Mouse (Mus musculus): ENCODE data around the gene Nle1.
A peak's percentile ranks its signal among the peaks of the same experiment; 100 is the strongest.

Gene Nle1

DNA sequence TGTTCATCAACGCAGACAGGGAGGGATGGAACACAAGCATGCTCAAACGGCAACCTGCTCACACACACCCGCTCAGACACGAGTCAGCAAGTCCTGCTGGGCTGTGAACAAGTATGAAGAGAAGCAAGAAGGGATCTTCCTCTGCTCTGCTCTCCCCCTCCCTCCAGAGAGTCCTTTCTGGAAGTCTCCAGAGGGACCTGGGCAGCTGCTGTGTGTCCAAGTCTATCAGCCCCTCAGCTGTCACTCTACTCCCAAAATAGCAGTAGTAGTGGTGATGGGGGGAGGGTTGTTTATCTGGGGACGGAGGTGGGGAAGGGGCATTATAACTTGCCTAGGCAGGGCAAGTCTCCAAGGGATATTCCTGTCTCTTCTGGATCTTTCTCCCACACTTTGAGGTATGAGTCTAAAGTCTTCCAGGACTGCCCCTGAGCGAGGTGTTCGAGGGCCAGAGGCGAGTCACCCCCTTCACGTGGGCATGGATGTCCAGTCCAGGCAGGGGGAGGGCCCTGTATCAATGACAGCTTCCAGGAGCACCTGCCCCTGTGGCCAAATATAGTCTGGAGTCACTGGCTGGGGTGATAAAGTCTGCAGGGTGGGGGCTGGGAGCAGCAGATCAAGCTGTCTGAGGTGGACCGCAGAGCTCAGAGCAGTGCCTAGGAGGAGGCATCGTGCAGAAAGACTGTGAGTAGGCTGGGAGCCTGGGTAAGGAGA is 2.6 kb upstream of the Nle1 start:
- no peak for DNase-seq

DNA sequence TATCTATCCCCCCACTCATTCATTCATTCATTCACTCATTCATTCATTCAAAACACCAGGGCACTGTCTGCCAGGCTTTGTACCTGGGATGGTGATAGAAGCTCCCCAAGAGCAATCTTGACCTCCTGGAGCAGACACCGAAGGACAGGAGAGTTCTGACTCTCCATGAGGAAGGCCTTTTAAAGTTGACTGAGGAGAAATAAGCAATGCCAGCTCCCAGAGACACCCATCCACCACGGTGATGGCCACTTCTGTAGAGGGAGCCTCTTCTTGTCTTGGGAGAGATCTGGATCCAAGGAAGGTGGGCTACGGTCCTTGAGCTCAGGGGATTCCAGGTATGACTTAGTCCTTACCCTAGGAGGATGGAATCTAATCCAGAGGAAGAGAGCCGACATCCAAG is 2.0 kb upstream of the Nle1 start, which contains the start of gene Unc45b:
Unc45b (plus strand) TSS at position 301 of the 400 bp plus-strand sequence.
- DNase-seq: no peak

DNA sequence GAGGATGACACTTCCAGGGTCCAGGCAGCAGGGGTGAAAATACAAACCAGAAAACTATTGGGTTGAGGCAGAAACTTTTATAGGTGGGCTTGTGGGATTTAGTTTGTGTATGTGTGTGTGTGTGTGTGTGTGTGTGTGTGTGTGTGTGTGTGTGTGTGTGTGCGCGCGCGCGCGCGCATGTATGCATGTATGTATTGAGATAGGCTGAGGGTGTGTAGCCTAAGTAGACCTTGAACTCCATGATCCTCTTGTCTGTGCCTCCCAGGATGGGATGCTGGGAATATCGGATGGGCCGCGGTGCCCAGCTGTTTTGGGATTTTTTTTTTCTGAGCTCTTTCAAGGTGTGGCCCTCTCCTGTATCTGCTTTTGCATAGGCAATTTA is 388 bp upstream of the Nle1 start:
- no peak for DNase-seq

DNA sequence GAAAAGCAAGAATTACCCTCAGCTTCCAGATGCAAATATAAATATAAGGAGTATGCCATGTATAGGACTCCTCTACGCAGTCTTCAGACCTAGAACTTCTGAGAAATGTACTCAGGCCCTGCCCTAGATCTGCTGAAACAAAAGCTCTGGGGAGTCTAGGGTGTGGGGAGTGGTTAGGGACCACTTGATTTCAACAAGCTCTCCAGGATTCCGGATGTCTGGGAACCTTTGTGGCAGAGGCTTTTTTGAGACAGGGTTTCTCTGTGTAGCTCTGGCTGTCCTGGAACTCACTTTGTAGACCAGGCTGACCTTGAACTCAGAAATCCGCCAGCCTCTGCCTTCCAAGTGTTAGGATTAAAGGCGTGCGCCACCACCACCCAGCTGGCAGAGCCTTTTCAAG is 2.4 kb downstream of the Nle1 start:
- no peak for DNase-seq

DNA sequence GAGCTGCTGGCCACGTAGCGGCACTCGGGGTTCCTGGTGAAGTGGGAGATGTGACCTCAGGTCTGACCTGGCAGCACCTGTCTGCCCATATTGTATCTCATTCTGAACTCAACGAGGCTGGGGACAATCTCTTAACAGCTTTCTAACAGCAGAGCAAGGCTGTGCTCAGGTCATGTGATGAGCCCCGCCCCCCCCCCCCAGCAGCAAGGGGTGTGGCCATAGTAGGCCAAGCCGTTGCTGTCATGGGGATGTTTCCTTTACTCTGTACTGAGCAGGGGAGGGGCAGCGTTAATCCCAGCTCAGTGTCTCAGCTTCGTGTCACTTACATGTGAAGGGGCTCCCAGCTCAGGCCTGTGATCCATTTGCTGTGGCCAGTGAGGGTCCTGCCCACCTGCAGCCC is 3.3 kb downstream of the Nle1 start:
- DNase-seq: no peak

DNA sequence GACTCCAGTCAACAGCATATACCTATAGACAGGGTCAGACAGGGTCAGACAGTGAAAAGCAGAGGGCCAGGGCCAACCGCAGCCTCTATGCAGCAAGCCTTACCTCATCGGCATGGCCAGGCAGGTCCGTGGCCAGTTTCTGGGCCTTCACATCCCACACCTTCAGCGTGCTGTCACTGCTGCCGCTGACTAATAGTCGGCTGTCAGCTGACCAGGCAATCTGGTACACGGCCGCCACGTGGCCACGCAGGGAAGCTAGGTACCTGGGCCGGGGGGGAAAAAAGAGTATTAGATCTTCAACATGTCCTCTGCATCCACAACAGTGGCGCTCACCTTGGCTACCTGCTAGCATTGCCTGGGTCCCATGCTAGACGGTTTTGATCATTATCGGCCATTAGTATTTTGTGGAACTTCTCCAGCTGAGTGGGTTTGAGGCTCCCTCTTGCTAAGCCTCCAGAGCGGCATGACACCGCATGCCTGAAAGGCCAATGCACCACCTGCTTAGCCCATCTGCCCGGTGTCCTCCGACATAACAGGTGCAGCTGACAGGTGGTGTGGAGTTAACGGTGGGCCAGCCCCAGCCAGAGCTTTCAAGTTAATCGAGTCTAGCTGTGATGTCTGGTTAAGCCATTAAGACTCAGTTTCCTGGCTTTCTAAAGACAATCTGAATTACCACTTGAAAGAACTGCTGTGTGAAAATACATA is 6.5 kb downstream of the Nle1 start:
- peak; percentile 58 to 66 for DNase-seq

DNA sequence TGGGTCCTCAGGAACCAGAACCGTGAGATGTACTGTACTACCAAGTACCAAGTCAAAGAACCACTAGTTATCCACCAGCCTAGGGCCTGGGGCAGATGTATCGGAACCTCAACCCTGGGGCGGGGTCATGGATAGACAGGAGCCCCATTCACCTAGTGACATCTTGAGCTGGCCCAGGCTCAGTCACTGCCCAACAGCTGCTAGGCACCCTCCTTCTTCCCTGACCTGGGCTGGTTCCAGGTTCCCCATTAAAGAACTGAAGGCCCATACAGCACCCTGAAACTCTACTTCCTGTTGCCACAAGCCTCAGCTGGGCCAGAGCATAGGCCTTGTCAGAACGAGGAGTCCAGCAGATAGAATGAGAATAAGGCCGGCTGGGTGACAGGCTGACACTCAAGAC is 8.5 kb downstream of the Nle1 start:
- DNase-seq: no peak

DNA sequence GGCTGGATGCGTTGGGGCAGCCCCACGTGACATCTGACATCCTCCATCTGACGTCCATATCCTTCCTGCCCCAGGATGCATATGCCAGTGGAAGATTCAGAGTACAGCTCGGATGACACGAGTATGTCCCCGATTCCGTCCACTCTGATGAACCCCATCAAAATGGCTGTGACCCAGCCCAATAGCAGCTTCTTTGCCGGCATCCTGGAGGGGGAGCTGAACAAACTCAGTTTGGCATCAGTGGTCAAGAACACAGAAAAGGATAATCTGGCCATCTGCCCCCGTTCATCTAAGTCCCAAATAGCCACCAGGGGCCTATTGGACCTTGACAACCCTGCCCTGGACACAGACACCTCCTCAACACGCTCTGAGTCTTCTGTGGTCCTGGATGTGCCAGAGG is 10.7 kb downstream of the Nle1 start:
- no peak for DNase-seq

DNA sequence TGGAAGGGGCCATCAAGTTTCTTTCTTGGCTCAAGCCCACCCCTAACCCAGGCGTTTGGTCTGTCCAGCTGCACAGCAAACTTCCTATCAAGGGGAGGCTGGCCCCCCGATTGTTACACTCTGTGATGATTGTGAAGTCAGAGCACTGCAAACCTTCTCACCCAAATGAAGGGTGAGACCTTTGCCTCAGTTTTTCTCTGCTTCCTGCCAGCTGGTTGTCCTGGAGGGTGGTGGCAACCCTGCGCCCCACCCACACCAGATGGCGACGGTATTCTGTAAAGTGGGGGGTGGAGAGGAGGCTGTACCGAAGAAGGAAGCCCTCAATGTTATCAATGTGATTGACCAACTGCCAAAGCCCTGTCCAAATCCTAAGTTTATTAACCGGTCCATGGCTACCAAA is 16.3 kb downstream of the Nle1 start, which contains the start of gene Fndc8:
Fndc8 (plus strand) TSS at position 189 of the 400 bp plus-strand sequence.
- no peak for DNase-seq

DNA sequence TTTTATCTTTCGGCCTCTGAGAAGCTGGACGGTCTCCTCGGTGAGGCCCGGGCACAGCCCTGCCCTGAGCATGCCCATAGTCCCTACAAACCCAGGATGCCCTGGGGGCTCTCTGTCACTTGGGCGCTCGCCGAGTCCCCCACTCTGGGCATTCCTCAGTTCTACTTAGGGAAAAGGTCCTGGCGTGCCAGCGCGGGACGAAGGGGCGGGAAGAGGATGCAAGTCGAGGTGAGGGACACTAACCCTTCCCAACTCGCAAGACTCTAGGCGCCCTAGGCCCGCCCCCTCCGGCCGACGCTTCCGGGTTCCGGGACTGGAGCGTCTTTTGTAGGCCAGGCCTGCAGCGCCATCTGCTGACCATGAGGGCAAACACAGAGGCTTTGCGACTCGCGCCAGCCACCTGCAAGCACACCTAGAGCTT is 17.9 kb downstream of the Nle1 start, which contains the start of gene Rad51d:
Rad51d (minus strand) TSS at position 273 of the 421 bp plus-strand sequence.
- peak; percentile 95 to 96 for DNase-seq

DNA sequence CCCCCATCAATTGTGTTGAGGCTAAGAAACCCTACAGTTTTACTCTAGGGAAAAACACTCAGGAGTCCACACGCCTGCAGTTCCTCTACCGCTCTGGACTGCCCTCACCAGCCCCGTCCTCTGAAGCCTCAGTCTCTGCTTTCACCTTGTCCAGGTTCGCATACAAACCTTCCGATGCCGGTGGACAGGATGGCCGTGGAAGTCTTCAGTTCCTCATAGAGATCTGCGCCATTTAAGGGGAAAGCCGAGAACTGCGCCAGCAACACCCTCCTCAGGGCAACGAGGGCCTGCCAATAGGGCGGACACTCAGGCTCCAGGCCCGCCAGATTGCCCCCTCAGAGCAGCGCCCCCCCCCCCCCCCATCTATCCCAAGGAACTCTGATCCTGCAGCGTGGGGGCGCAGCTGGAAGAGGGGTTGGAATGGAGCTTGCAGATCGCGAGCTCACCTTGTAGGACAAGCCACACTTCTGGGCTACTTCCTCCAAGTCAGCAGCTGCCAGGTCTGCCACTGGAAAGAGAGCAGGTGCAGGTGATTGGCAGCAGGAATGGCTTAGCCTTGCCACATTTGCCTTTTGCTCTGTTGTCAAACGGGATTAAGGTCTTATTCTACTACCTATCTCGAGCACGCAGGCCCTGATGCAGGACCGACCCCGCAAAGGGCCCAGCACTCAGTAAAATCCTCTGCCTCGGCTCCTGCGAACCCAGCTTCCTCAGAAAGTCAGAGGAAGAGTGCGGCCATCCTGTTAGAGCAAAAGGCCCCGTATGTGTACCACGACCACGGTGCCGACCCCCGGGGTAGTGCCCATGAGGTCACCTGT is 18.5 kb downstream of the Nle1 start:
- DNase-seq: peak; percentile 21 to 29

DNA sequence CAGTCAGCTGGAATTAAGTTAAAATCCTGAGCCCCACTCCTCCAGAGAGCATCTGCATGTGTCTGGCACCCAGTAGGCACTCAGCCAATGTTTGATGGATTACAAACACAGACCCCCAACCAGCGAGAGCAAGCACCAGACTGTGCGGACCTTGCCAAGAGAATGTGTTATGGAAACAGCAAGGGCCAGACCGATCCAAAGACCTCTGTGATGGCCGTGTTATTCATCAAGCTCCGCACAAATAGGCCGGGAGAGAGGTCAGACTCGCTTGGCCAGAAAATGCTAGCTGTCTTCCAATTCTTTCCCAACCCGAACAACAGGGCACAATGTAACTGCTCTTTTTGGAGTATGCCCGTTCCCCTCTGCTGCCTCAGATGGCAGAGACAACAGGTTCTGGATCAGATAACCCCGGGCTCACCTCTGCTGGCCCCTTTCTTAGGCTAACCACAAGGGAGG is 19.7 kb downstream of the Nle1 start:
- DNase-seq: no peak

DNA sequence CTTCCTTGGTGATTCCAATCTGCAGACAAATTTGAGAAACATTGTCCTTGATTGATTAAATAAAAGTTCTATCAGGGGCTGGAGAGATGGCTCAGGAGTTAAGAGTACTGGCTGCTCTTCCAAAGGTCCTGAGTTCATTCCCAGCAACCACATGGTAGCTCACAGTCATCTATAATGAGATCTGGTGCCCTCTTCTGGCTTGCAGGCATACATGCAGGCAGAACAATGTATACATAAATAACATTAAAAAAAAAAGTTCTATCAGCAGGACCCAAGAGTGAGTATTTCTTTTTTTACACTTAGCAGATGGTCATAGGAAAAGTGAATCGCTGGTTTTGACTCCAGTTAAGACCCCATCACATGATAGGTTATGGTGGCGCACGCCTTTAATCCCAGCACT is 21.7 kb downstream of the Nle1 start:
- no peak for DNase-seq

DNA sequence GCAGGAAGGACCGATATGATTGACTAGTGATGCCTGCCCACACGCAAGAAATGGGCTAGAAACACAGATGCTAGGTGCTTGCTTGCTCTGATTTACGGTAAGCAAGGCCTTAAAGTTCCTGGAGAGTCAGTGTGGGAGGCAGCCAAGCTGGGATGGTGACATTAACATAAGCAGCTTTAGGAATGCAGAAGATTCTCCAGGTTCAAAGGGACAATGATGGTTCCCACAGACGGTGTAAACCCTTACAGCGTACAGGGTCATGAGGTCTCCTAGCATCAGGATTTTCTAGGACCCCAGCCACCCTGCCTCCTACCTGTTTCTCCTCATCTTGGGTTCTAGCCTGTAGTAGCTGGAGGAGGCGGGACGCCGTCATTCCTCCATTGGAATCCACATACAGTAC is 25.0 kb downstream of the Nle1 start:
- DNase-seq: no peak

DNA sequence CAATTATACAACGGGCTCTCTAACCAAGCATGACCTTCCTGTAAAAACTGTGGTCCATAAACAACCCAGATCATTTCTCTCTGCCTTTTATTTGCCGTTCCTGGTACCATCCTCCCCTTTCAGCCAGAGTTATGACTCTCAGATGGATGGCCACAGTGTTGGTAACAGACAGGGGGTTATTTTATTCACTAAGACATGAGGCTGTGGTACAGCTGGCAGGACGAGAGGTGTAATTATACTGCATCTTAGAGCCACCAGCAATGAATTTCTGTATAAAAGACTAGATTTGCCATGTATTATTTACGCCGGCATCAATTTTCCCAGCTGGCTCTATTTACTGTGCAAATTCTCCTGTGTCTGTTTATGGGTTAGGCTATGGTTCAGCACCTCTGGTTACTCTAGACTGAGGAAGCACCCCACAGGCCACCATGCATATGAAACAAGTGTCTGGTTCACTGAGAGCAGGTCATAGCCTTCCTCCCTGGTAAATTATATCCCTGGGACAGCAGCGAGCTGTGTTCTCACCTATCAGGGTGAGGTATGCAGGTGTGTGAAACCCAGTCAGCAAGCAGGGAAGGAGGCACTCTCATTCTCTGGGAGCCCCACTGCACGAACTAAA is 30.4 kb downstream of the Nle1 start:
- DNase-seq: no peak

DNA sequence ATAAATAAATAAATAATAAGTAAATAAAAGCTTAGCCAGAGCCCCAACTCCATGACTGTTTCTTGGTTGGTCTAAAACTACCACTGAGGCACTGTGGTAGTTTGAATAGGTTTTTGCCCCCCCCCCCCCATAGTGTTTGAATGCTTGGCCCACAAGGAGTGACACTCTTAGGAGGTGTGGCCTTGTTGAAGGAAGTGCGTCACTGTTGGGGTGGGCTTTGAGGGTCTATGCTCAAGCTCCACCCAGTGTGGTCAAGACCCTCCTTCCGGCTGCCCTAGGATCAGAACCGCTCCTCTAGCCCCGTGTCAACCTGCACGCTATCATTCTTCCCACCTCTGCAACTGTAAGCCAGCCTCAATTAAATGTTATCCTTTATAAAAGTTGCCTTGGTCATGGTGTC is 32.6 kb downstream of the Nle1 start:
- no peak for DNase-seq

DNA sequence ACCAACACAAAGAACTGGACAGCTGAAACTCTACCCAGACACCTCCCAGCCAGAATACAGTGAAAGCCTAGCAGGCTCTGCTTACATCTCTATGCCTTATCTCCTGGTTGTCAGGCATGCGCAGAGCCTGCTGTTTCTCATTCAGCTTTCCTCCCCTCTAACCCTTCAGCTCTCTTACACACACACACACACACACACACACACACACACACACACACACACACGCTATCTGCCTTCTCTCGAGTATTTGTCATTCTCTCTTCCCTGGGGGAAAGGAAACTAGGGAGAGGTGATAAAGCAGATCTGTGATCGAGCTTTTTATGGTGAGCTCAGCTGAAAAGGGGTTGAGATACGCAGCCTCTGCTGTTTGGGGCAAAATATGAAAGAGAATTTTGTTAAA is 33.3 kb downstream of the Nle1 start:
- no peak for DNase-seq

DNA sequence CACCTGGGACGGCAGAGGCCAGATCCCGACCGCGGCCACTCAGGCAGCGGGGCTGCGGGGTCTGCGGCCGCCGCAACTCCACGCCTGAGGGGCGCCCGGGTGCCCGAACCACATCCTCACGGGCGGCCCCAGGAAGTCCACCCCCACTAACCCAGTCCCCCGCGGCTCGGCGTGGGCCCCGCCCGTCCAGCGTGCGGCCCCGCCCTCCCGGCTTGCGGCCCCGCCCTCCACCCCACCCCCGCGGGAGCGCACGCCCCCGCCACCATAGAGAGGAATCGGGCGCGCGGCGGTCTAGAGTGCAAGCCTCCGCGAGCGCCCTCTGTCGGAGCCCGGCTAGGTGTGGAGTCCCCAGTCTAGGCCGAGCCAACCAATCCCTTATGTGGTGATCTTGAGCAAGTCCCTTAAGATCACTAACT is 37.2 kb downstream of the Nle1 start, which contains the start of gene Rffl:
Rffl (minus strand) TSS at position 180 of the 416 bp plus-strand sequence.
- peak; percentile 96 to 97 for DNase-seq

DNA sequence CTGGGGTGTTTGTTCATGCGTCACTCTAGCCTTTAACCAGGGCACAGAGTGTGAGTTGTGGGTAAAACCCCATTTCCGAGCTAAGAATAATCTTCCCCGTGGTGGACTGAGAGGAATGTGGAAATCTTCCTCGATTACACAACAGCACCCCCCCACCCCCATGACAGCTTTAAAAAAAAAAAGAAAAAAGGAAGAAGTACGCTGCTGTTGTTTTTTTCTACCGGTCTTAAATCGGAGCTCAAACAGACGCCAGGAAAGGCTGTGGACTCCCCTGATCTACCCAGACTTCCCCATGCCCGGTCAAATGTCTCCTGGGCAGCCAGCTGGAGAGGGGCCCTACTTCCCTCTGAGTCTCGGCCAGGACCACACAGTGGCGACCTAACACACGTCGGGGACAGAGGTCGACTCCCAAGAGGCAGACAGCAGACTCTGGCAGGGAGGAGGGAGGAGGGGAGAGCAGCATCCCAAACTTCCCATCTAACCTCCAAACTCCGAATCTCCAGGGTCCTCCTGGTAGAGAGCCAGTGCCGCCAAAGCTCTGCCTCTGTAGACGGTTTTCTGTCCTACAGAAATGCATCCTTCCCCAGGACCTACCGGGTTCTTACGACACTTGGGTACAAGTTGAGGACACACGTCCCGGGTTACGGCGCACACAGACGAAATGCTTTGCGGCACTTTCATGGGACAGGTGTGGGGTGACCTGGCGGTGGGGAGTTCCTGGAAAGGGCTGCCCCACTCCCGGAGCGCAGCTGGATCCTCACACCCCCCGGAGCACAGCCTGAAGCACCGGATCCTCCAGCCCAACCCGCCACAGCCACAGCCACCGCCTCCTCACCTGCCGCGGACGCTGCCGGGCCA is 37.8 kb downstream of the Nle1 start:
- peak in 1 of 2 experiments; percentile 22 for DNase-seq

DNA sequence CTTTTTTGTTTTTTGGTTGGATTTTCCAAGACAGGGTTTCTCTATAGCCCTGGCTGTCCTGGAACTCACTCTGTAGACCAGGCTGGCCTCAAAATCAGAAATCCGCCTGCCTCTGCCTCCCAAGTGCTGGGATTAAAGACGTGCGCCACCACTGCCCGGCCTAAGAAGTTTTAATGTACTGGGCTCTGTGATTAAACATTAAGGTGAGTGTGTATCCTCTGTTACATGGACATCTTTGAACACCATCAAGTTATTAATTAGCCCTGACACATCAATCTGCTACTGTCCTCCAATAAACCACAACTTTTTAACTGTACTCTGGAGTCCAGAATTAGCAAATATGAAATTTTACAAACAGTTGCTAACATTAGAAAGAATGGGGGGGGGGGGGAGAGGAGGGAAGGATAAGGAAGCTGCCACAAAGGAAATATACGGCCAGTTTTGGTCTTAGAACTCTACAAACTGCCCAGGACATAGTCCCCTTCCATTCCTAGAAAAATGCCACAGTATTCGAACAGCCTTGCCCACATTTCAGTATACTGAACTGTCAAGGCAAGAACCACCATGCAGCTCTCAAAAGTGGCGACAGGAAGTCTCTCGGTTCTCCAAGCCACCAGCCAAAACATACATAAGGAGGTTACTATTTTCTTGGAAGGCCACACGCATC is 38.6 kb downstream of the Nle1 start:
- no peak for DNase-seq

DNA sequence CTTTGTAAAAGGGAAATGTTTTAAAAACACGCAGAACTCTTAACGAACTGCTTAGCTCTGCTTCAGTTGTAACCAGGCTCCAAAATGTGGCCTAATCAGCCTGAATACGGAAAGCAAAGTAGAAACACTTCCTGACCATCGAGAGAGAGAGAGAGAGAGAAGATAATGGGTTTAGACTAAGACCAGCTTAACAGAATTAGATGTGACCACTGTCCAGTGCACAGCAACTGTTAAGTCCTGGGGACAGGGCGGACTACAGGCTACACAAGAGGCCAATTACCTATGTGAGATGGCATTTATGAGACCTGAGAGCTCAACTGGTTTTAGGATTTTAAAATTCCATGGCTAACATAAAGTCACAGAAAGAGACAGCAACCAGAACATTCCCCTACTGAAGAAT is 40.3 kb downstream of the Nle1 start:
- DNase-seq: no peak

All from cerebellum, postnatal 36 days (tissue).